Mouse (Mus musculus): ENCODE results near the gene Dbp. TPM values are rescaled to one million over a fixed set of nuclear protein-coding genes. Genes with fewer than 3 reads are reported as not detected.

Dbp gene
- polyA plus RNA-seq, 1 experiment = 26.2 TPM

DNA sequence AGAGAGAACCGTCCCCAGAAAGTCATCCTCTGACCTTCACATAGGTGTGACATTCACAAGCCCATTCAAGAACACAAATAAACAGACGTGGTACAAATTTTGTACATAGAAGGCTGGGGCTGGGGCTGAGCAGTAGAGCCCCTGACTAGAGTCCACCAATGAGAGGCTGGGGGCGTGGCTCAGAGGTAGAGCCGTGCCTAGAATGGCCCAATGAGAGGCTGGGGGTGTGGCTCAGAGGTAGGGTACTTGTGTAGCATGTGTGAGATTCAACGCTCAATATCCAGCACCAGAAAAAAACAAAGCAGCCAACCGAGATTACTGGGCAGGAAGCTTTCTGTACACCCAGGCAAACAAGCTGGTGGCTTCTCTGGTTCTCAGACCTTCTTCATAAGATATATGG, 50.8 kb downstream of the Dbp start:
- Histone ChIP-seq H3K36me3 (ENCODE audit: control insufficient read depth, insufficient read depth) (no peaks in the 10 kb centered on the region), H3K4me2 (ENCODE audit: low read depth) (no peak overlapping the region), H3K4me3 (no peak overlapping the region), H3K79me2 (ENCODE audit: control insufficient read depth, insufficient read depth) (no peaks in the 10 kb centered on the region), H3K27me3 (ENCODE audit: control insufficient read depth, insufficient read depth, insufficient read length) (peaks cover 26% of the 10 kb centered on the region), H3ac (ENCODE audit: control insufficient read depth, insufficient read length) (no peak overlapping the region)
- TF ChIP-seq MYOD1 (IDR thresholded peaks at IDR 0.05; ENCODE audit: control insufficient read depth in 1 of 3, insufficient read length in 2 of 3, low read depth in 2 of 3) (no peak), POLR2A (IDR thresholded peaks at IDR 0.05; ENCODE audit: insufficient read length, low read depth) (no peak), USF1 (IDR thresholded peaks at IDR 0.05; ENCODE audit: low read depth) (no peak), CEBPB (IDR thresholded peaks at IDR 0.05; ENCODE audit: insufficient read depth, poor library complexity, severe bottlenecking) (no peak), MAX (IDR thresholded peaks at IDR 0.05; ENCODE audit: low read depth) (no peak), E2F4 (IDR thresholded peaks at IDR 0.05; ENCODE audit: insufficient read depth) (no peak), MYOG (IDR thresholded peaks at IDR 0.05; ENCODE audit: control insufficient read depth in 1 of 3, insufficient read depth in 1 of 3, insufficient read length in 2 of 3, low read depth in 2 of 3) (no peak), TCF3 (IDR thresholded peaks at IDR 0.05; ENCODE audit: insufficient read length, low read depth) (no peak), TCF12 (IDR thresholded peaks at IDR 0.05; ENCODE audit: insufficient read depth, poor library complexity, severe bottlenecking) (no peak), REST (IDR thresholded peaks at IDR 0.05; ENCODE audit: insufficient read depth, insufficient read length) (no peak), SRF (IDR thresholded peaks at IDR 0.05; ENCODE audit: control insufficient read depth, insufficient read length, low read depth) (no peak), POLR2AphosphoS2 (IDR thresholded peaks at IDR 0.05; ENCODE audit: insufficient read length, low read depth) (no peak)

DNA sequence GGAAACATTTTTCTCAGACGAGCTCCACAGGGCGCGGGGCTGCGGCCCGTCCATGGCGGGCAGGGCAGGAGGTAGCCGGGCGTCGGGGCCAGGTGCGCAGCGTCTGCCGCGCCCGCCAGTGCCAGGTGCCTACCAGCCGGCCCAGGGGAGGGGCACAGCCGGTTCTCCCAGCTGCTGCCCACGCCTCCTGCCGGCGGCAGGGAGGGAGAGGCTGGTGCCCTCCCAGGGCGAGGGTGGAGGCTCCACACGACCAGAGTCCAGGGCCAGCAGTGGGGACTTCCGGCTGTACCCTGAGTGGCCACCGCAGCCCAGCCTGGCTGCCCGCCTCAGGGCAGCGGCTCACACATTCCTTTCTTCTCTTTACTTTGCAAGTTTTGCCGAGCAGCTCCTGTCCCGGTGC, 54.5 kb downstream of the Dbp start:
- H3K79me2 ChIP-seq (ENCODE audit: control insufficient read depth, insufficient read depth) = no peaks in the 10 kb centered on the region
- peaks cover 26% of the 10 kb centered on the region for H3K27me3 ChIP-seq (ENCODE audit: control insufficient read depth, insufficient read depth, insufficient read length)
- TF ChIP-seq MYOD1 (IDR thresholded peaks at IDR 0.05; ENCODE audit: control insufficient read depth in 1 of 3, insufficient read length in 2 of 3, low read depth in 2 of 3) = peak in 2 of 3 experiments; percentile 61 to 91
- TF ChIP-seq TCF12 (IDR thresholded peaks at IDR 0.05; ENCODE audit: insufficient read depth, poor library complexity, severe bottlenecking) = no peak
- TF ChIP-seq TCF3 (IDR thresholded peaks at IDR 0.05; ENCODE audit: insufficient read length, low read depth) = peak; percentile 54
- peak in 2 of 3 experiments; percentile 89 to 95 for TF ChIP-seq MYOG (IDR thresholded peaks at IDR 0.05; ENCODE audit: control insufficient read depth in 1 of 3, insufficient read depth in 1 of 3, insufficient read length in 2 of 3, low read depth in 2 of 3)
- no peak for TF ChIP-seq POLR2AphosphoS2 (IDR thresholded peaks at IDR 0.05; ENCODE audit: insufficient read length, low read depth)
- H3ac ChIP-seq (ENCODE audit: control insufficient read depth, insufficient read length) = no peak overlapping the region
- peak overlapping the region; percentile 21 for H3K4me2 ChIP-seq (ENCODE audit: low read depth)
- no peaks in the 10 kb centered on the region for H3K36me3 ChIP-seq (ENCODE audit: control insufficient read depth, insufficient read depth)
- no peak overlapping the region for H3K4me3 ChIP-seq

Other genes starting within 250 kb of the Dbp start
- gene Ftl1, start 245.2 kb upstream of the Dbp start, polyA plus RNA-seq (2012; fragmentation: generic; extraction: Trizol) = 2,413 TPM
- gene Bax, start 238.2 kb upstream of the Dbp start, polyA plus RNA-seq (2012; fragmentation: generic; extraction: Trizol) = 249 TPM
- 0.06 TPM for gene Tulp2, start 223.2 kb upstream of the Dbp start, polyA plus RNA-seq (2012; fragmentation: generic; extraction: Trizol)
- not detected for gene Gm45808, start 218.3 kb upstream of the Dbp start, polyA plus RNA-seq (2012; fragmentation: generic; extraction: Trizol)
- gene Dhdh, start 216.3 kb upstream of the Dbp start, polyA plus RNA-seq (2012; fragmentation: generic; extraction: Trizol) = 0.13 TPM
- 135 TPM for gene Nucb1, start 194.7 kb upstream of the Dbp start, polyA plus RNA-seq (2012; fragmentation: generic; extraction: Trizol)
- gene Ppp1r15a, start 178.8 kb upstream of the Dbp start, polyA plus RNA-seq (2012; fragmentation: generic; extraction: Trizol) = 306 TPM
- 2.6 TPM for gene Plekha4, start 178.8 kb upstream of the Dbp start, polyA plus RNA-seq (2012; fragmentation: generic; extraction: Trizol)
- gene Hsd17b14, start 150.2 kb upstream of the Dbp start, polyA plus RNA-seq (2012; fragmentation: generic; extraction: Trizol) = 1.9 TPM
- 54.1 TPM for gene Bcat2, start 134.9 kb upstream of the Dbp start, polyA plus RNA-seq (2012; fragmentation: generic; extraction: Trizol)
- gene Fgf21, start 89.6 kb upstream of the Dbp start, polyA plus RNA-seq (2012; fragmentation: generic; extraction: Trizol) = 486 TPM
- gene Fut1, start 87.8 kb upstream of the Dbp start, polyA plus RNA-seq (2012; fragmentation: generic; extraction: Trizol) = 3.8 TPM
- not detected for gene Izumo1, start 83.3 kb upstream of the Dbp start, polyA plus RNA-seq (2012; fragmentation: generic; extraction: Trizol)
- gene Rasip1, start 77.6 kb upstream of the Dbp start, polyA plus RNA-seq (2012; fragmentation: generic; extraction: Trizol) = 0.40 TPM
- gene Mamstr, start 65.1 kb upstream of the Dbp start, polyA plus RNA-seq (2012; fragmentation: generic; extraction: Trizol) = 12.5 TPM
- 0.41 TPM for gene Fut2, start 38.7 kb upstream of the Dbp start, polyA plus RNA-seq (2012; fragmentation: generic; extraction: Trizol)
- gene Ntn5, start 21.1 kb upstream of the Dbp start, polyA plus RNA-seq (2012; fragmentation: generic; extraction: Trizol) = 3.6 TPM
- 0.41 TPM for gene Sec1, start 10.7 kb upstream of the Dbp start, polyA plus RNA-seq (2012; fragmentation: generic; extraction: Trizol)
- gene Car11, start 5.2 kb upstream of the Dbp start, polyA plus RNA-seq (2012; fragmentation: generic; extraction: Trizol) = 3.6 TPM
- 3,224 TPM for gene Rpl18, start 10.4 kb downstream of the Dbp start, polyA plus RNA-seq (2012; fragmentation: generic; extraction: Trizol)
- gene Sphk2, start 12.9 kb downstream of the Dbp start, polyA plus RNA-seq (2012; fragmentation: generic; extraction: Trizol) = 22.8 TPM
- 0.18 TPM for gene Fam83e, start 16.1 kb downstream of the Dbp start, polyA plus RNA-seq (2012; fragmentation: generic; extraction: Trizol)
- not detected for gene Spaca4, start 20.7 kb downstream of the Dbp start, polyA plus RNA-seq (2012; fragmentation: generic; extraction: Trizol)
- 0.11 TPM for gene Lmtk3, start 78.7 kb downstream of the Dbp start, polyA plus RNA-seq (2012; fragmentation: generic; extraction: Trizol)
- 0.47 TPM for gene Sult2b1, start 79.6 kb downstream of the Dbp start, polyA plus RNA-seq (2012; fragmentation: generic; extraction: Trizol)
- gene Cyth2, start 109.5 kb downstream of the Dbp start, polyA plus RNA-seq (2012; fragmentation: generic; extraction: Trizol) = 145 TPM
- gene Kcnj14, start 119.7 kb downstream of the Dbp start, polyA plus RNA-seq (2012; fragmentation: generic; extraction: Trizol) = 0.05 TPM
- gene Grwd1, start 125.9 kb downstream of the Dbp start, polyA plus RNA-seq (2012; fragmentation: generic; extraction: Trizol) = 36.2 TPM
- gene Kdelr1, start 167.7 kb downstream of the Dbp start, polyA plus RNA-seq (2012; fragmentation: generic; extraction: Trizol) = 132 TPM
- gene Grin2d, start 173.3 kb downstream of the Dbp start, polyA plus RNA-seq (2012; fragmentation: generic; extraction: Trizol) = 0.65 TPM
- 0.23 TPM for gene Syngr4, start 191.6 kb downstream of the Dbp start, polyA plus RNA-seq (2012; fragmentation: generic; extraction: Trizol)
- gene Tmem143, start 191.9 kb downstream of the Dbp start, polyA plus RNA-seq (2012; fragmentation: generic; extraction: Trizol) = 26.9 TPM
- 409 TPM for gene Emp3, start 216.3 kb downstream of the Dbp start, polyA plus RNA-seq (2012; fragmentation: generic; extraction: Trizol)
- 1.0 TPM for gene Ccdc114, start 219.0 kb downstream of the Dbp start, polyA plus RNA-seq (2012; fragmentation: generic; extraction: Trizol)

Measured in myocyte (in vitro differentiated cells).